Mouse (Mus musculus): ENCODE results near the gene Slit3. TPM values are rescaled to one million over a fixed set of nuclear protein-coding genes. Genes with fewer than 3 reads are reported as not detected.

Gene Slit3
- polyA plus RNA-seq, 1 experiment from 2014 or later = 20.4 TPM

DNA sequence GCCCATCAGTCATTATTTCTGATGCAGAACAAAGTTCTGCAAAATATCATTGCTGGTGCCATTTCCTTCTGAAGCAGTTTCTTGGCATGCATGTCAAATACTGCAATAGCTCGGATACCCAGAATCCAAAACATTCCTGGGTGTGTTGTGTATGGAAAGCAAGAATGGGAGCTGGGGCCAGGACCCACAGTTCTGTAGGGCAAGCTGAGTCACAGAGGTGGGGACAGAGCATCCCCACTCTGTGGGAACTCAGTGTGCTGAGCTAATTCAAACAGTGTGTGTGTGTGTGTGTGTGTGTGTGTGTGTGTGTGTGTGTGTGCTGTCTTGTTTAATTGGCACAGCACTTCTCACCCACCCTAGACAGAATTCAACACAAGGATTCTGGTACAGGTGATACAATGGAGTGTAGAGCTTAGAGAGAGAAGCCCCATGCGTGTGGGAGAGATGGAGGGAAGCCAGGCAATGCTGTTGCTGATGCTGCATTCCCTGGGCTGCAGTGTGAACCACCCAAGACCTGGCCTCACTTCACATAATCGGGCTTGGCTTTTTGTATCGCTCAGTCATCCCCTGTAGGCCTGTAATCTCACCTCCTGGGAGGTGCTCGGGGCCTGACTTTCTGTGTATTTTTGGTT lies 161.1 kb downstream of the Slit3 start:
- no peak overlapping the region for H3K4me2 ChIP-seq (replicated peaks; ENCODE audit: low read depth, low read length)
- 0 out of 2 replicates have a peak, but pooled peaks cover 3% of the 10 kb centered on the region for H3K27me3 ChIP-seq (ENCODE audit: control insufficient read depth, insufficient read depth, low read length)
- H3K27ac ChIP-seq (ENCODE audit: low read depth, low read length) = 0 out of 2 replicates have a peak overlapping the region, but pooled peaks have one; percentile 86
- H3K9ac ChIP-seq (ENCODE audit: low read depth, low read length) = no peak overlapping the region
- no peak for ATAC-seq (ENCODE audit: low FRiP score, low TSS enrichment)
- no peaks in the 10 kb centered on the region for H3K36me3 ChIP-seq (ENCODE audit: control insufficient read depth, insufficient read depth, low read length)
- H3K9me3 ChIP-seq (ENCODE audit: control insufficient read depth, low read length) = no peaks in the 10 kb centered on the region
- WGBS = 52% methylated on average over 5 of the region's 5 CpGs
- peaks cover 49% of the 10 kb centered on the region for H3K4me1 ChIP-seq (ENCODE audit: control insufficient read depth, insufficient read depth, low read length)
- no peak overlapping the region for H3K4me3 ChIP-seq (ENCODE audit: low read length)

GRCm38 (mm10) chr11:35282825-35283571 lies 162.0 kb downstream of the Slit3 start:
- peak overlapping the region; percentile 86; the same call in 1 of the 2 replicates for H3K27ac ChIP-seq (ENCODE audit: low read depth, low read length)
- ATAC-seq (ENCODE audit: low FRiP score, low TSS enrichment) = peak; percentile 83
- WGBS = 13% methylated on average over 12 of the region's 12 CpGs
- peaks cover 40% of the 10 kb centered on the region for H3K4me1 ChIP-seq (ENCODE audit: control insufficient read depth, insufficient read depth, low read length)
- H3K27me3 ChIP-seq (ENCODE audit: control insufficient read depth, insufficient read depth, low read length) = 0 out of 2 replicates have a peak, but pooled peaks cover 1% of the 10 kb centered on the region
- no peaks in the 10 kb centered on the region for H3K9me3 ChIP-seq (ENCODE audit: control insufficient read depth, low read length)
- H3K36me3 ChIP-seq (ENCODE audit: control insufficient read depth, insufficient read depth, low read length) = no peaks in the 10 kb centered on the region
- 0 out of 2 replicates have a peak overlapping the region, but pooled peaks have one; percentile 5 for H3K4me2 ChIP-seq (replicated peaks; ENCODE audit: low read depth, low read length)
- no peak overlapping the region for H3K4me3 ChIP-seq (ENCODE audit: low read length)
- H3K9ac ChIP-seq (ENCODE audit: low read depth, low read length) = 0 out of 2 replicates have a peak overlapping the region, but pooled peaks have one; percentile 37

- Histone ChIP-seq H3K9me3 (ENCODE audit: control insufficient read depth, low read length) (no peaks in the 10 kb centered on the region), H3K36me3 (ENCODE audit: control insufficient read depth, insufficient read depth, low read length) (no peaks in the 10 kb centered on the region), H3K27me3 (ENCODE audit: control insufficient read depth, insufficient read depth, low read length) (no peaks in the 10 kb centered on the region), H3K4me1 (ENCODE audit: control insufficient read depth, insufficient read depth, low read length) (peaks cover 32% of the 10 kb centered on the region), H3K4me3 (ENCODE audit: low read length) (no peak overlapping the region), H3K9ac (ENCODE audit: low read depth, low read length) (no peak overlapping the region), H3K4me2 (replicated peaks; ENCODE audit: low read depth, low read length) (no peak overlapping the region), H3K27ac (ENCODE audit: low read depth, low read length) (peak overlapping the region; percentile 65; the same call in 1 of the 2 replicates)
- 27% methylated on average over 3 of the region's 3 CpGs for WGBS
- ATAC-seq (ENCODE audit: low FRiP score, low TSS enrichment) = peak; percentile 53
These were observed 162.7 kb downstream of the Slit3 start for GRCm38 (mm10) chr11:35283767-35284166.

- Histone ChIP-seq H3K4me2 (replicated peaks; ENCODE audit: low read depth, low read length) (no peak overlapping the region), H3K9ac (ENCODE audit: low read depth, low read length) (no peak overlapping the region), H3K4me1 (ENCODE audit: control insufficient read depth, insufficient read depth, low read length) (peaks cover 20% of the 10 kb centered on the region), H3K27ac (ENCODE audit: low read depth, low read length) (no peak overlapping the region), H3K36me3 (ENCODE audit: control insufficient read depth, insufficient read depth, low read length) (no peaks in the 10 kb centered on the region), H3K9me3 (ENCODE audit: control insufficient read depth, low read length) (no peaks in the 10 kb centered on the region), H3K4me3 (ENCODE audit: low read length) (no peak overlapping the region), H3K27me3 (ENCODE audit: control insufficient read depth, insufficient read depth, low read length) (no peaks in the 10 kb centered on the region)
- 74% methylated on average over 13 of the region's 13 CpGs for WGBS
- ATAC-seq (ENCODE audit: low FRiP score, low TSS enrichment) = no peak
These were observed 165.8 kb downstream of the Slit3 start for GRCm38 (mm10) chr11:35286578-35287390.

GRCm38 (mm10) chr11:35288056-35288455 lies 167.0 kb downstream of the Slit3 start:
- no peaks in the 10 kb centered on the region for H3K36me3 ChIP-seq (ENCODE audit: control insufficient read depth, insufficient read depth, low read length)
- H3K4me3 ChIP-seq (ENCODE audit: low read length) = no peak overlapping the region
- no peak overlapping the region for H3K4me2 ChIP-seq (replicated peaks; ENCODE audit: low read depth, low read length)
- ATAC-seq (ENCODE audit: low FRiP score, low TSS enrichment) = no peak
- H3K9me3 ChIP-seq (ENCODE audit: control insufficient read depth, low read length) = no peaks in the 10 kb centered on the region
- peaks cover 13% of the 10 kb centered on the region for H3K4me1 ChIP-seq (ENCODE audit: control insufficient read depth, insufficient read depth, low read length)
- WGBS = 85% methylated on average over 7 of the region's 7 CpGs
- H3K27ac ChIP-seq (ENCODE audit: low read depth, low read length) = no peak overlapping the region
- H3K27me3 ChIP-seq (ENCODE audit: control insufficient read depth, insufficient read depth, low read length) = no peaks in the 10 kb centered on the region
- no peak overlapping the region for H3K9ac ChIP-seq (ENCODE audit: low read depth, low read length)

DNA sequence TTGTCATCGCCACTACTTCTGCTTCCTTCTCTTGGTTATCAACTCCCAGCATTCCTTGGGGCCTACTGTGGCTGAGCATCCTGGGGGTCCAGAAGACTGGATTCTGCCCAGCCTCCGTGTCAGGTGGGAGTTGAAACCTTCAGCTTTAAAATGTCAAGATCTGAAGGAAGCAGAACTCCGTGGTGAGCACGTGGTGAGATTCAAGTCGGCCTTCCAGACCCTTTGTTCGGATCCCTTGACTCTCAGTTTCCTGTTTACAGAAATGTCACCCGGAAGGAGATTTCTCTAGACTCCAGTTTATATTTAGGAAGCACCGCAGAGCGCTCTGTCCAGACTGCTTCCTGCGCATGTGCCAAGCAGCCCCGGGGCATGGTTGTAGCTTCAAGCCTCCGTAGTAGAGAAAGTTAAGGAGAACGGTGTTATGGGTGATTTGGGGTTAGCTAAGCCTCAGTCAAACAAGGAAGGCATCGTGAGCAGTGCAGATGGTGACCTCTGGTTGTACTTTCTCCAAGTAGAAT lies 167.8 kb downstream of the Slit3 start:
- Histone ChIP-seq H3K4me1 (ENCODE audit: control insufficient read depth, insufficient read depth, low read length) (peaks cover 6% of the 10 kb centered on the region; the same call in 1 of the 2 replicates), H3K9me3 (ENCODE audit: control insufficient read depth, low read length) (no peaks in the 10 kb centered on the region), H3K4me3 (ENCODE audit: low read length) (no peak overlapping the region), H3K4me2 (replicated peaks; ENCODE audit: low read depth, low read length) (no peak overlapping the region), H3K27me3 (ENCODE audit: control insufficient read depth, insufficient read depth, low read length) (no peaks in the 10 kb centered on the region), H3K9ac (ENCODE audit: low read depth, low read length) (no peak overlapping the region), H3K36me3 (ENCODE audit: control insufficient read depth, insufficient read depth, low read length) (no peaks in the 10 kb centered on the region), H3K27ac (ENCODE audit: low read depth, low read length) (no peak overlapping the region)
- 65% methylated on average over 14 of the region's 14 CpGs for WGBS
- ATAC-seq (ENCODE audit: low FRiP score, low TSS enrichment) = no peak

- Histone ChIP-seq H3K9me3 (ENCODE audit: control insufficient read depth, low read length) (no peaks in the 10 kb centered on the region), H3K4me3 (ENCODE audit: low read length) (no peak overlapping the region), H3K4me1 (ENCODE audit: control insufficient read depth, insufficient read depth, low read length) (peaks cover 13% of the 10 kb centered on the region), H3K27ac (ENCODE audit: low read depth, low read length) (no peak overlapping the region), H3K4me2 (replicated peaks; ENCODE audit: low read depth, low read length) (no peak overlapping the region), H3K27me3 (ENCODE audit: control insufficient read depth, insufficient read depth, low read length) (no peaks in the 10 kb centered on the region), H3K36me3 (ENCODE audit: control insufficient read depth, insufficient read depth, low read length) (no peaks in the 10 kb centered on the region), H3K9ac (ENCODE audit: low read depth, low read length) (no peak overlapping the region)
- no peak for ATAC-seq (ENCODE audit: low FRiP score, low TSS enrichment)
- WGBS = 82% methylated on average over 8 of the region's 8 CpGs
These were observed 171.3 kb downstream of the Slit3 start for GRCm38 (mm10) chr11:35292228-35292747.

- Histone ChIP-seq H3K4me3 (ENCODE audit: low read length) (no peak overlapping the region), H3K9me3 (ENCODE audit: control insufficient read depth, low read length) (no peaks in the 10 kb centered on the region), H3K4me1 (ENCODE audit: control insufficient read depth, insufficient read depth, low read length) (peaks cover 13% of the 10 kb centered on the region), H3K36me3 (ENCODE audit: control insufficient read depth, insufficient read depth, low read length) (no peaks in the 10 kb centered on the region), H3K27ac (ENCODE audit: low read depth, low read length) (no peak overlapping the region), H3K27me3 (ENCODE audit: control insufficient read depth, insufficient read depth, low read length) (no peaks in the 10 kb centered on the region), H3K9ac (ENCODE audit: low read depth, low read length) (no peak overlapping the region), H3K4me2 (replicated peaks; ENCODE audit: low read depth, low read length) (no peak overlapping the region)
- WGBS = 78% methylated on average over 5 of the region's 5 CpGs
- no peak for ATAC-seq (ENCODE audit: low FRiP score, low TSS enrichment)
These were observed 172.2 kb downstream of the Slit3 start for GRCm38 (mm10) chr11:35293197-35293596.
